Mouse (Mus musculus) heart, postnatal 0 days (tissue): ENCODE measurements at regions not wholly inside any gene's neighbourhood (a gene's known extent, or its start where the extent isn't known, plus 50 kb on each side); places are given as distances from the start of the nearest gene placed in this dataset.

Experiments
- CTCF ChIP-seq: IDR thresholded peaks from 2 replicates; pipeline ENCODE4 v1.5.1; 2016; ENCODE audit warnings: antibody characterized with exemption, control low read depth, low read depth
- EP300 ChIP-seq: IDR thresholded peaks from 2 replicates; pipeline ENCODE4 v1.6.1; 2016; ENCODE audit warnings: antibody characterized with exemption, low read depth

- no peak for TF ChIP-seq CTCF
- no peak for TF ChIP-seq EP300
Measured at GRCm38 (mm10) chr4:31762199-31762598, 201.7 kb upstream of the Map3k7 start.
